Mouse (Mus musculus) embryonic fibroblast, embryonic 13.5 days (primary cell): Measurements from ENCODE around the gene Cyp20a1. TPM values are rescaled to one million over a fixed set of nuclear protein-coding genes. Genes with fewer than 3 reads are reported as not detected.

Source experiments
- H3K27ac ChIP-seq: 2 replicates; pipeline ENCODE4 v1.5.1; 2012; ENCODE audit warnings: low read length, control low read depth, inconsistent platforms; ENCODE audit not compliant: insufficient read depth
- H3K4me1 ChIP-seq: 2 replicates; pipeline ENCODE4 v1.6.1; 2011; ENCODE audit warnings: low read length; ENCODE audit not compliant: control insufficient read depth, insufficient read depth
- H3K4me3 ChIP-seq: 2 replicates; pipeline ENCODE4 v1.5.1; 2011; ENCODE audit warnings: mild to moderate bottlenecking, control low read depth, low read length; ENCODE audit not compliant: insufficient read depth
- CTCF ChIP-seq: IDR thresholded peaks from 2 replicates; pipeline ENCODE4 v1.5.1; 2011; ENCODE audit warnings: mild to moderate bottlenecking, control low read depth, low read length, moderate library complexity, borderline replicate concordance; ENCODE audit not compliant: insufficient read depth
- POLR2A ChIP-seq: IDR thresholded peaks from 2 replicates; pipeline ENCODE4 v1.6.1; 2011; ENCODE audit warnings: low read depth, mild to moderate bottlenecking, control low read depth, low read length, moderate library complexity
- polyA plus RNA-seq: library from polyadenylated mRNA; stranded (reverse); fragments of >200 nt; gene quantifications from 2 replicates; pipeline ENCODE4 v1.2.4, GENCODE M21; 2011; ENCODE audit warnings: low read depth; ENCODE audit not compliant: missing spikeins, insufficient read length

Gene Cyp20a1
- polyA plus RNA-seq, 1 experiment, result 72.8 TPM

GRCm38 (mm10) chr1:60432497-60432896 is 89.4 kb downstream of the Cyp20a1 start:
- no peak overlapping the region for H3K27ac ChIP-seq
- H3K4me3 ChIP-seq, result no peak overlapping the region
- TF ChIP-seq CTCF (no peak), POLR2A (no peak)
- H3K4me1 ChIP-seq, result peaks cover 2% of the 10 kb centered on the region; the same call in 1 of the 2 replicates

Other genes with a start within 250 kb of the Cyp20a1 start
- 15.7 and 21.3 TPM in 2 replicates for gene Carf, start 245.1 kb upstream of the Cyp20a1 start, polyA plus RNA-seq
- gene Wdr12, start 244.7 kb upstream of the Cyp20a1 start, polyA plus RNA-seq, result 30.7 and 33.6 TPM in 2 replicates
- 45.0 and 55.1 TPM in 2 replicates for gene Nbeal1, start 162.7 kb upstream of the Cyp20a1 start, polyA plus RNA-seq
- 23.7 and 29.7 TPM in 2 replicates for gene Abi2, start 66.3 kb downstream of the Cyp20a1 start, polyA plus RNA-seq
- gene Raph1, start 223.8 kb downstream of the Cyp20a1 start, polyA plus RNA-seq, result 43.5 and 88.2 TPM in 2 replicates